Mouse (Mus musculus): ENCODE measurements around the gene Naa15.
"Not testable (repeated sequence)": the region's sequence is repeated elsewhere in the genome, so short reads cannot be mapped to it uniquely, and the experiment has no call there.

GRCm38 (mm10) chr3:51434364-51434763 is 19.4 kb downstream of the Naa15 start:
- not testable (repeated sequence) for TF ChIP-seq CTCF (IDR thresholded peaks at IDR 0.05; ENCODE audit: low read depth, low read length); POLR2A (IDR thresholded peaks at IDR 0.05; ENCODE audit: borderline replicate concordance, low read depth, low read length)

Data from bone marrow macrophage, adult 2 months (primary cell).